Mouse (Mus musculus): ENCODE measurements around the gene Hist1h4i. TPM values are rescaled to one million over a fixed set of nuclear protein-coding genes. Genes with fewer than 3 reads are reported as not detected.
"Not testable (repeated sequence)": the region's sequence is repeated elsewhere in the genome, so short reads cannot be mapped to it uniquely, and the experiment has no call there.

Hist1h4i gene
- total RNA-seq (2021) = 10 to 100 TPM; 72.6 to 72.8 TPM

GRCm38 (mm10) chr13:22041142-22041536, at the start of gene Hist1h4i:
Gene Hist1h4i, minus strand, starts transcription at chr13:22041362.
- DNase-seq = peak; percentile 95 to 98

- DNase-seq = not testable (repeated sequence)
Observed at GRCm38 (mm10) chr13:22084140-22084539, 43.0 kb upstream of the Hist1h4i start, which contains the start of gene Vmn1r188. Gene Vmn1r188, plus strand, starts transcription at chr13:22084440.

GRCm38 (mm10) chr13:22063468-22063867, 22.3 kb upstream of the Hist1h4i start:
- no peak for DNase-seq

- no peak for DNase-seq
Observed at GRCm38 (mm10) chr13:22061422-22061821, 20.3 kb upstream of the Hist1h4i start.

- DNase-seq = no peak
Observed at GRCm38 (mm10) chr13:22053754-22054153, 12.6 kb upstream of the Hist1h4i start.

GRCm38 (mm10) chr13:22051523-22051859, 10.3 kb upstream of the Hist1h4i start:
- DNase-seq = no peak

GRCm38 (mm10) chr13:22050591-22051522, 9.7 kb upstream of the Hist1h4i start:
- peak; percentile 89 to 90 for DNase-seq

GRCm38 (mm10) chr13:22049737-22050440, 8.7 kb upstream of the Hist1h4i start:
- DNase-seq = no peak

GRCm38 (mm10) chr13:22049041-22049440, 7.9 kb upstream of the Hist1h4i start:
- no peak for DNase-seq

- DNase-seq = no peak
Observed at GRCm38 (mm10) chr13:22045311-22045710, 4.1 kb upstream of the Hist1h4i start.

- DNase-seq = no peak
Observed at GRCm38 (mm10) chr13:22044432-22045155, 3.4 kb upstream of the Hist1h4i start.

- DNase-seq = no peak
Observed at GRCm38 (mm10) chr13:22043503-22044431, 2.6 kb upstream of the Hist1h4i start.

- DNase-seq = peak; percentile 82 to 87
Observed at GRCm38 (mm10) chr13:22042568-22043502, 1.7 kb upstream of the Hist1h4i start, which contains the start of the genes Hist1h2ag and Hist1h2bj. Gene Hist1h2ag, minus strand, starts transcription at chr13:22042944. Gene Hist1h2bj, plus strand, starts transcription at chr13:22043214.

- DNase-seq = no peak
Observed at GRCm38 (mm10) chr13:22041651-22042567, 747 bp upstream of the Hist1h4i start.

- DNase-seq = no peak
Observed at GRCm38 (mm10) chr13:22040464-22041141, 559 bp downstream of the Hist1h4i start.

GRCm38 (mm10) chr13:22039951-22040463, 1.2 kb downstream of the Hist1h4i start:
- DNase-seq = no peak

- no peak for DNase-seq
Observed at GRCm38 (mm10) chr13:22039364-22039763, 1.8 kb downstream of the Hist1h4i start.

- DNase-seq = no peak
Observed at GRCm38 (mm10) chr13:22037415-22037814, 3.7 kb downstream of the Hist1h4i start.

Measured in layer of hippocampus, postnatal 36 days (tissue).